Mouse (Mus musculus): ENCODE results near the gene Sag.
"Not testable (repeated sequence)": the region's sequence is repeated elsewhere in the genome, so short reads cannot be mapped to it uniquely, and the experiment has no call there.

Sag gene

DNA sequence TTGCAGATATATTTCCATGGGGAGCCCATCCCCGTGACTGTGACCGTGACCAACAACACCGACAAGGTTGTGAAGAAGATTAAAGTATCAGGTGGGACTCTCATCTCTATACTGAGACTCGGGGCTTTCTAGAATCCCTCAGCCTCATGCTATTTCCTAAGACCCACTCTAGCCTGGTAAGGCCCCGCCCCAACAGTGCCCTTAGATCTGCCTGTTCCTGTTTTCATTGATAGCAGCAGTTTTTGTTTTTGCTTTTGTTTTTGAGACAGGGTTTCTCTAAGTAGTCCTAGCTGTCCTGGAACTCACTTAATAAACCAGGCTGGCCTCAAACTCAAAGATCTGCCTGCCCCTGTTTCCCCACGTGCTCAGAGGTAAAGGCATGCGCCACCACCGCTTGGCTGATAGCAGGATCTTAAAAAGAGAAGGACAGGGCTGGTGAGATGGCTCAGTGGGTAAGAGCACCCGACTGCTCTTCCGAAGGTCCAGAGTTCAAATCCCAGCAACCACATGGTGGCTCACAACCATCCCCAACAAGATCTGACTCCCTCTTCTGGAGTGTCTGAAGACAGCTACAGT is 21.0 kb downstream of the Sag start:
- DNase-seq (ENCODE audit: low read depth, low spot score): no peak

DNA sequence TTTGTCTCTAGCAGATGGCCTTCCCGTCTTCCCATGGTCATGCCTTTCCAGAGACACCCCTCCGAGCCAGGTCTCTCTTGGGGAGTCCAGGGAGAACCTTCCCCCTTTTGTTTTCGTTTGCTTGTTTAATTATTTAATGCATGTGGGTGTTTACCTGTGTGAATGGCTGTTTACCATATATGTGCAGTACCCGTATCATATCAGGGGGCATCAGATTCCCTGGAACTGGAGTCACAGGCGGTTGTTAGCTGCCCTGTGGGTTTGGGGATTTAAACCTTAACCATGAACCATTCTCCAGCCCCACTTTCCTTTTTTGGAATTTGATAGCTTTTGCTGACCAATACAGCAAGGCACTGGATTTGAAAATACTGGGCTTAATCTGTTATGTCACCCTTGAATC is 21.8 kb downstream of the Sag start:
- no peak for DNase-seq (ENCODE audit: low read depth, low spot score)

- DNase-seq (ENCODE audit: low read depth, low spot score): no peak
Observed at GRCm38 (mm10) chr1:87825991-87826390, 22.5 kb downstream of the Sag start.

- no peak for DNase-seq (ENCODE audit: low read depth, low spot score)
Observed at GRCm38 (mm10) chr1:87826474-87826873, 23.0 kb downstream of the Sag start.

GRCm38 (mm10) chr1:87827476-87827875 is 24.0 kb downstream of the Sag start:
- not testable (repeated sequence) for DNase-seq (ENCODE audit: low read depth, low spot score)

DNA sequence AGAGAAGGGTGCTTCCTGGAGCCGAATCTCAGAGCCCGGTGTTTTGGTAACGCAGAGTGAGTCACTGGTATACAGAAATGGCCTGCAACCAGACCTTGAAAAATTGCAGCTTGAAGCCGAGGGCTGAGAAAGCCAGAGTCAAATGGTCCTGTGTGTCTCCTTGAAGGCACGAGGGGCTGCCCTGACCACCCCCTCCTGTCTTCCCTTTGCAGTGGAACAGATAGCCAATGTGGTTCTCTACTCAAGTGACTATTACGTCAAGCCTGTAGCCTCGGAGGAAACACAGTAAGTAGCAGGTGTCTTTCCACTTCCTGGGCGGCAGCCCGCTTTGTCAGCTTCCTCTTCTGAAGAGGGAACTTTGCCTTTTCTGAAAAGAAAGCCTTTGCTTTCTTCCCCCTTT is 24.7 kb downstream of the Sag start:
- DNase-seq (ENCODE audit: low read depth, low spot score): no peak

DNA sequence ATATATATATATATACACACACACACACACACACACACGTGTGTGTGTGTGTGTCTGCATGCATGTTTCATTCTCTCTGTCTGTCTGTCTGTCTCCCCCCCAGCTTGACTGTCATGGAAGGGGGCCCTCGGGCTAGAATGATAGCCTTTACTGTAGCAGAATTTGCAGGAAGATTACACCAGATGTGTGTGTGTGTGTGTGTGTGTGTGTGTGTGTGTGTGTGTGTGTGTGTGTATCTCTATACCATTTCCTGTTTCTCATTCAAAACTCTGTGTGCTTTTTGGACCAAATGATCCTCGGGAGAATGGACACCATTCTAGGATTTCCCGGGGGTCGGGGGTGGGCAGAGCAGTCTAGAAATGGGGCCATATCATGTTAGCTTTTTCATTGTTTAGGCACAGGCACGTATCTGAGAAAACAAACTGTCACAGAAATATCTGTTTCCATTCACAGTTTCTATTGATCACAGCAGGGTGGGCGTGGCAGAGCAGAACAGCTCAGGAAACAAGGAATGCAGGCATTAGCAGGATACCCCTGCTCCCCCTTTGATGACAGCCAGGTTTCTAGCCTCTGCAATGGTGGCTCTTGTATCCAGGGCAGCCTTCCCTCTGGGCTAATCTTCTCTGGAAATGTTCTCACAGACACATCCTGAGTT is 25.6 kb downstream of the Sag start:
- DNase-seq (ENCODE audit: low read depth, low spot score): no peak

GRCm38 (mm10) chr1:87829621-87830211 is 26.2 kb downstream of the Sag start:
- DNase-seq (ENCODE audit: low read depth, low spot score): no peak

GRCm38 (mm10) chr1:87836453-87836852 is 33.0 kb downstream of the Sag start:
- DNase-seq (ENCODE audit: low read depth, low spot score): no peak

GRCm38 (mm10) chr1:87837018-87837417 is 33.5 kb downstream of the Sag start:
- DNase-seq (ENCODE audit: low read depth, low spot score): no peak

GRCm38 (mm10) chr1:87840411-87841208 is 37.1 kb downstream of the Sag start:
- no peak for DNase-seq (ENCODE audit: low read depth, low spot score)

DNA sequence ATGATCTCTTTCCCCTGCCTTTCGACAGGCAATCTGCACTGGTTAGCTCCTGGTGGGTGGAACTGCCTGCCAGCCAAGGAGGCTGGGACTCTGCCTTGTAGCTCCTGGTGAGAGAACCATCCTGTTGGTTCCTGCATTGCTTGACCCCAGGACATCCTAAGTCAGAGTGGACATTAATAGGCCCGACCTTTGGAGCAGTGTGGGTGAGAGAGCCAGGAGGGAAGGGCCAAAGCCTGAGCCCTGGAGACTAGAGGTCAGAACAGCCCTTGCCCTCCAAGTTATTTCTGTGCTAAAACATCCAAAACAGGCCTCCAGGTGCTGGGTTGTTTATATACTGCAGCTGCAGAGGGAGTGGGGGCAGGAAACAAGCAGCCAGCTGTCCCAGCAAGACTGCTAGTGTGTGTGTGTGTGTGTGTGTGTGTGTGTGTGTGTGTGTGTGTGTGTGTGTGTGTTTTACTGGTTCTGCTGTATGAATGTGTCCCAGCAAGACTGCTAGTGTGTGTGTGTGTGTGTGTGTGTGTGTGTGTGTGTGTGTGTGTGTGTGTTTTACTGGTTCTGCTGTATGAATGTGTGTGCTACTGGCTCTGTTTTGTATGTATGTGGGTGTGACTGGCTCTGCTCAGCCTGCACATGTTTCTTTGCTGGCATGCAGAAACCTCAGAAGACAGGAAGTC is 43.5 kb downstream of the Sag start:
- DNase-seq (ENCODE audit: low read depth, low spot score): no peak

DNA sequence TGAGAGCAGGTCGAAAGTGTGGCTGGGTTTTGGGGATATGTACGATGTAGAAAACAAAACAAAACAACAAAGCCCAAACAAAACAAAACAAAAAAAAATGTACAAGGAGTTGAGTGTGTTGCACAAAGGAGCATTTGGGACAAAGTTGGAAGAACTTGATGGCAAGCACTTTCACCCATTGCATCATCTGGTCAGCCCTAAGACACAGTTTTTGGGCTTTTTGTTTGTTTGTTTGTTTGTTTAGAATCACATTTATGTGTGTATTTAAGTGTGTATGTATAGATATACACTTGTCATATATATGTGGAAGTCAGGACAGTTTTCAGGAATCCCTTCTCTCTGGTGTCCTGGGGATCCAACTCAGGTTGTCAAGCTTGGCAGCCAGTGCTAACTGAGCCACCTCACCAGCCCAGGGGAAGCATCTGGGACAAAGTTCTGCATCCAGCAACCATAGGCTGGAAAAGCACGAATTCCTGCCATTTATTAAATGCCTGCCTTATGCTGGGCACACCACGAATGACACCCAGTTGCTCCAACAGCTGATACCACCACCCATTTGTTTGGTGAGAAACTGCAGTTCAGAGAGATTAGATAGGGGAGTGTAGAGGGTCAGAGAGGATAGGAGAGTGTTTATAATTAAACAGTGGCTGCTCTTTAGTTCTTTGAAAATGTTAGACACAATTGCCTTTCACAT is 44.1 kb downstream of the Sag start:
- no peak for DNase-seq (ENCODE audit: low read depth, low spot score)

DNA sequence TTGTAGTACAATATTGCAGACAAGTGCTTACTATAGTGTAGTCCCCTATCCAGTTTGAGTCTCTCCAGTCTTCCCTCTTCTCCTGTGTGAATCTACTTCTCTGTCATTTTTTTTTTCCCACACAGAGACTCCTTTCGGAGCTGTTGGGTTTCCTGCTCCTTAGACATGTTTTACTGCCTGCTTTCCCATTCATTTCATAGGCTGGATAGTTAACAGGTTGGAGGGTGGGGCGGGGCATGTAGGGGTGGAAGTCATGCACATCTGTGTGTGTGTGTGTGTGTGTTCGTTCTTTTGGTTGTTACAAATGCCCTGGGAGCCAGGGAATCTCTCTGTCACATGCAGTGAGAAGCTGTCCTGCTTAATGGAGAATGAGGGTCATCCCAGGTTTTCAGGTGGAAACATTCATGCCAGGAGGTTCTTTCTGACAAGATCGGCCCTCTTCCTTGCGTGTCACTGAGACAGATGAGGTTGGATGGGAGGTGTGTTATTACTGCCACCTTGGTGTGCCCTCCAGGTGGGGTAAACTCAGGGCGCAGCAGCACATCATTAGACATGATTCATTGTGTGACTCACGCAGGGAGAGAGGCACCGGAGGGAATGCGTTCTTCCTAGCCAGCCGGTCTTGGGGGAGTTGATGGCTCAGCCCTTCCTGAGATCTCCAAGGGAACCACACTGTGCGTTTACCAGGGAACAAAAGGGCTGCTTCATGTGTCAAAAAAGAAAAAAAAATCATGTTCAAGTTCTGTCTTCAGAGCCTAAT is 44.9 kb downstream of the Sag start:
- DNase-seq (ENCODE audit: low read depth, low spot score): peak; percentile 74

DNA sequence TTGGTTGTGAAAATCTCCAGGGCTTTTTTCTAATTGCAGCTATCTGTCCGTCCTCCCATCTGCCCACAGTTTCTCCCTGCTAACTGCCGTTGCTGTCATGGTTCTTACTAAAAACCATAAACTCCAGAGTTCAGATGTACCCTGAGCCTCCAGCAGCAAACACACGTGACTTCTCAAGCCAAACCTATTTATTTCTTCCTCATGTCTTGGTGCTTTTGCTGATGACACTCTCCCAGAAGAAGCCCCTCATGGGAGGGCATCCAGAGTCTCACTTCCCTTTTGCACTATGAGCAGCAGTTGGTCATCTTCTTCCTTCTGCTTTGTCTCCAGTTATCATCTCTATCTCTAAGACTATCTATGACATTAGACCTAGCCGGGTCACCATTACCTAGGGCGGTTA is 45.8 kb downstream of the Sag start:
- DNase-seq (ENCODE audit: low read depth, low spot score): no peak

- no peak for DNase-seq (ENCODE audit: low read depth, low spot score)
Observed at GRCm38 (mm10) chr1:87851344-87851743, 47.9 kb downstream of the Sag start.

GRCm38 (mm10) chr1:87852081-87852790 is 48.8 kb downstream of the Sag start:
- DNase-seq (ENCODE audit: low read depth, low spot score): no peak

GRCm38 (mm10) chr1:87852892-87853600 is 49.6 kb downstream of the Sag start, which contains the start of gene Dgkd:
Gene Dgkd (plus strand): TSS chr1:87853287.
- DNase-seq (ENCODE audit: low read depth, low spot score): no peak
